Mouse (Mus musculus): Measurements from ENCODE around the gene Skp2.
A peak's percentile ranks its signal among the peaks of the same experiment; 100 is the strongest.

Skp2 gene

GRCm38 (mm10) chr15:9113556-9113955 lies 41.7 kb downstream of the Skp2 start:
- no peak for DNase-seq (ENCODE audit: low spot score in 2 of 2)

GRCm38 (mm10) chr15:9111648-9112047 lies 43.6 kb downstream of the Skp2 start:
- DNase-seq (ENCODE audit: low spot score in 2 of 2), result no peak

GRCm38 (mm10) chr15:9110526-9111347 lies 44.5 kb downstream of the Skp2 start:
- DNase-seq (ENCODE audit: low spot score in 2 of 2), result no peak

- DNase-seq (ENCODE audit: low spot score in 2 of 2), result no peak
Measured at GRCm38 (mm10) chr15:9106303-9107074, 48.7 kb downstream of the Skp2 start.

GRCm38 (mm10) chr15:9100446-9101077 lies 54.7 kb downstream of the Skp2 start:
- DNase-seq (ENCODE audit: low spot score in 2 of 2), result no peak

- no peak for DNase-seq (ENCODE audit: low spot score in 2 of 2)
Measured at GRCm38 (mm10) chr15:9096865-9097264, 58.4 kb downstream of the Skp2 start.

- DNase-seq (ENCODE audit: low spot score in 2 of 2), result peak in 1 of 2 experiments; percentile 53
Measured at GRCm38 (mm10) chr15:9094366-9094750, 60.9 kb downstream of the Skp2 start.

GRCm38 (mm10) chr15:9093598-9094365 lies 61.4 kb downstream of the Skp2 start:
- no peak for DNase-seq (ENCODE audit: low spot score in 2 of 2)

GRCm38 (mm10) chr15:9090662-9091061 lies 64.6 kb downstream of the Skp2 start:
- DNase-seq (ENCODE audit: low spot score in 2 of 2), result no peak

- no peak for DNase-seq (ENCODE audit: low spot score in 2 of 2)
Measured at GRCm38 (mm10) chr15:9089136-9089720, 66.0 kb downstream of the Skp2 start.

GRCm38 (mm10) chr15:9088683-9089072 lies 66.5 kb downstream of the Skp2 start:
- peak in 1 of 2 experiments; percentile 1 for DNase-seq (ENCODE audit: low spot score in 2 of 2)

- DNase-seq (ENCODE audit: low spot score in 2 of 2), result no peak
Measured at GRCm38 (mm10) chr15:9087895-9088682, 67.1 kb downstream of the Skp2 start.

GRCm38 (mm10) chr15:9087421-9087820 lies 67.8 kb downstream of the Skp2 start:
- no peak for DNase-seq (ENCODE audit: low spot score in 2 of 2)

GRCm38 (mm10) chr15:9086813-9087212 lies 68.4 kb downstream of the Skp2 start:
- DNase-seq (ENCODE audit: low spot score in 2 of 2), result peak in 1 of 2 experiments; percentile 41

- no peak for DNase-seq (ENCODE audit: low spot score in 2 of 2)
Measured at GRCm38 (mm10) chr15:9082753-9083152, 72.5 kb downstream of the Skp2 start.

GRCm38 (mm10) chr15:9081294-9081693 lies 73.9 kb downstream of the Skp2 start:
- no peak for DNase-seq (ENCODE audit: low spot score in 2 of 2)

- no peak for DNase-seq (ENCODE audit: low spot score in 2 of 2)
Measured at GRCm38 (mm10) chr15:9080206-9080605, 75.0 kb downstream of the Skp2 start.

GRCm38 (mm10) chr15:9079626-9080025 lies 75.6 kb downstream of the Skp2 start:
- no peak for DNase-seq (ENCODE audit: low spot score in 2 of 2)

GRCm38 (mm10) chr15:9078481-9079300 lies 76.5 kb downstream of the Skp2 start:
- DNase-seq (ENCODE audit: low spot score in 2 of 2), result peak; percentile 47 to 61
